Mouse (Mus musculus): Measurements from ENCODE around the gene Spns2. TPM values are rescaled to one million over a fixed set of nuclear protein-coding genes. Genes with fewer than 3 reads are reported as not detected.
A peak's percentile ranks its signal among the peaks of the same experiment; 100 is the strongest.

The Spns2 gene
- total RNA-seq, 2 experiments from 2014 or later: 11.6 to 11.7 TPM

GRCm38 (mm10) chr11:72411093-72411921 is 78.4 kb downstream of the Spns2 start, which contains the start of gene Smtnl2:
Gene Smtnl2, minus strand, starts transcription at chr11:72411713.
- DNase-seq: peak; percentile 93

- no peak for DNase-seq
These were observed 79.1 kb downstream of the Spns2 start for GRCm38 (mm10) chr11:72410521-72411092.

- DNase-seq: no peak
These were observed 79.9 kb downstream of the Spns2 start for GRCm38 (mm10) chr11:72409649-72410385.

GRCm38 (mm10) chr11:72408451-72409170 is 81.1 kb downstream of the Spns2 start:
- no peak for DNase-seq

GRCm38 (mm10) chr11:72407574-72407973 is 82.1 kb downstream of the Spns2 start:
- no peak for DNase-seq

GRCm38 (mm10) chr11:72407081-72407480 is 82.6 kb downstream of the Spns2 start:
- DNase-seq: no peak

GRCm38 (mm10) chr11:72406079-72406675 is 83.5 kb downstream of the Spns2 start:
- DNase-seq: no peak

- no peak for DNase-seq
These were observed 84.2 kb downstream of the Spns2 start for GRCm38 (mm10) chr11:72405532-72405931.

- DNase-seq: no peak
These were observed 86.7 kb downstream of the Spns2 start for GRCm38 (mm10) chr11:72402969-72403368.

GRCm38 (mm10) chr11:72402017-72402416 is 87.7 kb downstream of the Spns2 start:
- DNase-seq: no peak

Other genes starting within 250 kb of the Spns2 start
- gene Slc13a5, start 222.7 kb downstream of the Spns2 start, total RNA-seq (2021): 1 to 10 TPM in 1 of 2 experiments, under 1 TPM in 1; 0.15 to 1.4 TPM
- gene Xaf1, start 188.3 kb downstream of the Spns2 start, total RNA-seq (2021): 10 to 100 TPM; 13.3 to 16.8 TPM
- not detected for gene Fbxo39, start 175.5 kb downstream of the Spns2 start, total RNA-seq (2021)
- gene Tekt1, start 127.5 kb downstream of the Spns2 start, total RNA-seq (2021): under 1 TPM in 1 of 2 experiments, not detected in 1; 0.21 TPM
- gene Smtnl2, start 78.2 kb downstream of the Spns2 start, total RNA-seq (2021): 10 to 100 TPM in 1 of 2 experiments, 1 to 10 TPM in 1; 6.6 to 14.7 TPM
- 1 to 10 TPM; 2.7 to 3.5 TPM for gene Ggt6, start 54.4 kb downstream of the Spns2 start, total RNA-seq (2021)
- 10 to 100 TPM; 77.5 to 84.6 TPM for gene Mybbp1a, start 48.5 kb downstream of the Spns2 start, total RNA-seq (2021)
- under 1 TPM; 0.21 to 0.55 TPM for gene Spns3, start 60.6 kb upstream of the Spns2 start, total RNA-seq (2021)
- gene Ube2g1, start 117.4 kb upstream of the Spns2 start, total RNA-seq (2021): 10 to 100 TPM; 45.0 to 45.9 TPM
- gene Ankfy1, start 200.1 kb upstream of the Spns2 start, total RNA-seq (2021): 10 to 100 TPM; 31.0 to 39.8 TPM